Mouse (Mus musculus): ENCODE measurements at regions not wholly inside any gene's neighbourhood (a gene's known extent, or its start where the extent isn't known, plus 50 kb on each side); places are given as distances from the start of the nearest gene placed in this dataset.

- in situ Hi-C loops (cut with MboI; ENCODE audit: low pct_ligation_motif_present, low pct_unique_long_range_greater_than_20kb, low sequenced_read_pairs) (no loop called here), dilution Hi-C loops (cut with MboI; ENCODE audit: extremely low pct_ligation_motif_present, extremely low pct_unique_long_range_greater_than_20kb, low sequenced_read_pairs) (no loop called here)
- Histone ChIP-seq H3K9ac (ENCODE audit: insufficient read depth, low read depth) (no peak overlapping the region), H3K36me3 (replicated peaks in 1 of 2; ENCODE audit: control insufficient read depth in 1 of 2, insufficient read depth in 1 of 2, low read length in 1 of 2) (no peaks in the 10 kb centered on the region), H3K4me3 (replicated peaks in 1 of 3; ENCODE audit: low read depth in 2 of 3, low read length in 2 of 3, poor library complexity in 1 of 3) (no peak overlapping the region), H3K27me3 (replicated peaks) (no peaks in the 10 kb centered on the region), H3K79me2 (replicated peaks; ENCODE audit: control insufficient read depth, extremely low read depth, insufficient read depth, poor library complexity, severe bottlenecking) (no peaks in the 10 kb centered on the region), H3K4me2 (ENCODE audit: insufficient read depth, low read depth, poor library complexity, severe bottlenecking) (no peak overlapping the region), H3K9me3 (replicated peaks; ENCODE audit: low read length) (no peaks in the 10 kb centered on the region), H3K27ac (ENCODE audit: insufficient read depth, low read depth) (no peak overlapping the region), H3K4me1 (ENCODE audit: control insufficient read depth in 1 of 2, insufficient read depth in 2 of 2) (no peaks in the 10 kb centered on the region; a peak in 1 of 4 replicates)
- no peak for TF ChIP-seq MEF2A (IDR thresholded peaks at IDR 0.05; ENCODE audit: borderline replicate concordance, low read depth, low read length)
- no peak for TF ChIP-seq EP300 (IDR thresholded peaks at IDR 0.05; ENCODE audit: low read length)
- no peak for TF ChIP-seq E2F4 (IDR thresholded peaks at IDR 0.05; ENCODE audit: insufficient replicate concordance, low read depth, low read length)
- TF ChIP-seq JUND (conservative IDR thresholded peaks at IDR 0.05; ENCODE audit: low read depth, low read length), result no peak
- TF ChIP-seq POLR2AphosphoS2 (IDR thresholded peaks at IDR 0.05; ENCODE audit: low read depth, low read length), result no peak
- TF ChIP-seq BHLHE40 (IDR thresholded peaks at IDR 0.05; ENCODE audit: low read depth, low read length), result no peak
- no peak for TF ChIP-seq MAFK (IDR thresholded peaks at IDR 0.05; ENCODE audit: insufficient replicate concordance, low read length)
- no peak for TF ChIP-seq TCF12 (IDR thresholded peaks at IDR 0.05; ENCODE audit: low read depth, low read length)
- no peak for TF ChIP-seq IRF4 (IDR thresholded peaks at IDR 0.05; ENCODE audit: low read depth, low read length)
- no peak for TF ChIP-seq ETS1 (conservative IDR thresholded peaks at IDR 0.05; ENCODE audit: low read depth, low read length)
- no peak for TF ChIP-seq MXI1 (IDR thresholded peaks at IDR 0.05; ENCODE audit: low read depth, low read length)
- DNase-seq (ENCODE audit: extremely low read depth), result no peak
Observed at GRCm38 (mm10) chr13:71270370-71270769, 428.8 kb upstream of the Adamts16 start.

GRCm38 (mm10) chr13:71269496-71269895, 427.9 kb upstream of the Adamts16 start:
- no peak for TF ChIP-seq UBTF (IDR thresholded peaks at IDR 0.05; ENCODE audit: low read depth, low read length)
- Histone ChIP-seq H3K4me3 (replicated peaks in 1 of 3; ENCODE audit: low read depth in 2 of 3, low read length in 2 of 3, poor library complexity in 1 of 3) (no peak overlapping the region), H3K79me2 (replicated peaks; ENCODE audit: control insufficient read depth, extremely low read depth, insufficient read depth, poor library complexity, severe bottlenecking) (no peaks in the 10 kb centered on the region), H3K4me2 (ENCODE audit: insufficient read depth, low read depth, poor library complexity, severe bottlenecking) (no peak overlapping the region), H3K9me3 (replicated peaks; ENCODE audit: low read length) (no peaks in the 10 kb centered on the region), H3K27ac (ENCODE audit: insufficient read depth, low read depth) (no peak overlapping the region), H3K9ac (ENCODE audit: insufficient read depth, low read depth) (no peak overlapping the region), H3K36me3 (replicated peaks in 1 of 2; ENCODE audit: control insufficient read depth in 1 of 2, insufficient read depth in 1 of 2, low read length in 1 of 2) (no peaks in the 10 kb centered on the region), H3K27me3 (replicated peaks) (no peaks in the 10 kb centered on the region), H3K4me1 (ENCODE audit: control insufficient read depth in 1 of 2, insufficient read depth in 2 of 2) (no peaks in the 10 kb centered on the region; a peak in 1 of 4 replicates)
- no peak for DNase-seq (ENCODE audit: extremely low read depth)
- dilution Hi-C loops (cut with MboI; ENCODE audit: extremely low pct_ligation_motif_present, extremely low pct_unique_long_range_greater_than_20kb, low sequenced_read_pairs), result no loop called here
- in situ Hi-C loops (cut with MboI; ENCODE audit: low pct_ligation_motif_present, low pct_unique_long_range_greater_than_20kb, low sequenced_read_pairs), result no loop called here

GRCm38 (mm10) chr13:71263315-71263878, 421.8 kb upstream of the Adamts16 start:
- Histone ChIP-seq H3K36me3 (replicated peaks in 1 of 2; ENCODE audit: control insufficient read depth in 1 of 2, insufficient read depth in 1 of 2, low read length in 1 of 2) (no peaks in the 10 kb centered on the region), H3K79me2 (replicated peaks; ENCODE audit: control insufficient read depth, extremely low read depth, insufficient read depth, poor library complexity, severe bottlenecking) (no peaks in the 10 kb centered on the region), H3K4me3 (replicated peaks in 1 of 3; ENCODE audit: low read depth in 2 of 3, low read length in 2 of 3, poor library complexity in 1 of 3) (no peak overlapping the region), H3K4me1 (ENCODE audit: control insufficient read depth in 1 of 2, insufficient read depth in 2 of 2) (no peaks in the 10 kb centered on the region), H3K9ac (ENCODE audit: insufficient read depth, low read depth) (no peak overlapping the region), H3K9me3 (replicated peaks; ENCODE audit: low read length) (no peaks in the 10 kb centered on the region), H3K27me3 (replicated peaks) (no peaks in the 10 kb centered on the region), H3K4me2 (ENCODE audit: insufficient read depth, low read depth, poor library complexity, severe bottlenecking) (no peak overlapping the region), H3K27ac (ENCODE audit: insufficient read depth, low read depth) (no peak overlapping the region)
- in situ Hi-C loops (cut with MboI; ENCODE audit: low pct_ligation_motif_present, low pct_unique_long_range_greater_than_20kb, low sequenced_read_pairs), result no loop called here
- dilution Hi-C loops (cut with MboI; ENCODE audit: extremely low pct_ligation_motif_present, extremely low pct_unique_long_range_greater_than_20kb, low sequenced_read_pairs), result no loop called here
- DNase-seq (ENCODE audit: extremely low read depth), result no peak
- TF ChIP-seq POLR2AphosphoS2 (IDR thresholded peaks at IDR 0.05; ENCODE audit: low read depth, low read length) (no peak), POLR2A (IDR thresholded peaks at IDR 0.05; ENCODE audit: low read depth, low read length) (no peak), SIN3A (IDR thresholded peaks at IDR 0.05; ENCODE audit: low read length) (no peak), MEF2A (IDR thresholded peaks at IDR 0.05; ENCODE audit: borderline replicate concordance, low read depth, low read length) (no peak), ELF1 (IDR thresholded peaks at IDR 0.05; ENCODE audit: low read depth, low read length) (no peak), TBP (conservative IDR thresholded peaks at IDR 0.05; ENCODE audit: low read depth, low read length) (no peak), BHLHE40 (IDR thresholded peaks at IDR 0.05; ENCODE audit: low read depth, low read length) (no peak), E2F4 (IDR thresholded peaks at IDR 0.05; ENCODE audit: insufficient replicate concordance, low read depth, low read length) (no peak), EP300 (IDR thresholded peaks at IDR 0.05; ENCODE audit: low read length) (no peak), TCF12 (IDR thresholded peaks at IDR 0.05; ENCODE audit: low read depth, low read length) (no peak), ZC3H11A (IDR thresholded peaks at IDR 0.05; ENCODE audit: low read depth, low read length) (no peak), RAD21 (IDR thresholded peaks at IDR 0.05; ENCODE audit: low read depth, low read length) (no peak), NELFE (IDR thresholded peaks at IDR 0.05; ENCODE audit: low read depth, low read length) (no peak), ETS1 (conservative IDR thresholded peaks at IDR 0.05; ENCODE audit: low read depth, low read length) (no peak), JUN (IDR thresholded peaks at IDR 0.05; ENCODE audit: insufficient read depth, low read depth, low read length) (no peak)

Data from CH12.LX (cell line).